Mouse (Mus musculus) intestine, embryonic 16.5 days (tissue): Measurements from ENCODE around the gene Clmp. TPM values are rescaled to one million over a fixed set of nuclear protein-coding genes. Genes with fewer than 3 reads are reported as not detected.

ENCODE experiments used
- polyA plus RNA-seq: library from polyadenylated mRNA; unstranded; fragments of >200 nt; fragmentation: Nextera tagmentation; extraction: Ambion mirVana; gene quantifications from 2 replicates; pipeline ENCODE4 v1.2.1, GENCODE M21; 2015

The Clmp gene
- polyA plus RNA-seq, 1 experiment from 2014 or later = 22.2 TPM

Other genes starting within 250 kb of the Clmp start
- 4.9 and 6.0 TPM in 2 replicates for gene Gramd1b, start 154.6 kb upstream of the Clmp start, polyA plus RNA-seq
- not detected in 2 replicates for gene Gm21915, start 15.3 kb upstream of the Clmp start, polyA plus RNA-seq
- 2,348 and 2,439 TPM in 2 replicates for gene Hspa8, start 115.0 kb downstream of the Clmp start, polyA plus RNA-seq
- gene Bsx, start 188.2 kb downstream of the Clmp start, polyA plus RNA-seq = not detected in 2 replicates